Mouse (Mus musculus): Measurements from ENCODE around the gene Arhgdig.
A peak's percentile ranks its signal among the peaks of the same experiment; 100 is the strongest.
"Not testable (repeated sequence)": the region's sequence is repeated elsewhere in the genome, so short reads cannot be mapped to it uniquely, and the experiment has no call there.

Gene Arhgdig

GRCm38 (mm10) chr17:26204766-26205165 is 2.8 kb downstream of the Arhgdig start:
- DNase-seq (ENCODE audit: low read depth): no peak

DNA sequence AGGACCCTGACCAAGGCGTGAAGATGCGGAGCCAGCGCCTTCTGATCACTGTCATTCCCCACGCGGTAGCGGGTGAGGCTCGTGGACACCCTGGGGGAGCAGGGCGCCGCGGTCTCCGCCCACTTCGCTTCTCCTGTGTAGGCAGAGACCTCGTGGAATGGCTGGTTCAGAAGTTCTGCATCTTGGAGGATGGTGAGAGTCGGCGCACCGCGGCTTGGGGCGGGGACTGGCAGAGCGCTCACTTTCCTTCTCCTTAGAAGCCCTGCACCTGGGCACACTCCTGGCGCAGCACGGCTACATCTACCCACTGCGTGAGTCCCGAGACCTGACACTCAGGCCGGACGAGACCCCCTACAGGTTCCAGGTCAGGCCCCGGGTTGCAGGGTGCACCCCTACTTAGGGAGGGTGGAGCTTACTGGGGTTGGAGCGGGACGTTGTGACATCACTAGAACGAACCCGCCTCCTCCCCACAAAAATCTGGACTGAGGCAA is 4.2 kb downstream of the Arhgdig start:
- peak; percentile 15 for DNase-seq (ENCODE audit: low read depth)

GRCm38 (mm10) chr17:26202737-26203136 is 4.8 kb downstream of the Arhgdig start, which contains the start of gene Rgs11:
Gene Rgs11 (plus strand): TSS chr17:26202951.
- peak; percentile 35 for DNase-seq (ENCODE audit: low read depth)

DNA sequence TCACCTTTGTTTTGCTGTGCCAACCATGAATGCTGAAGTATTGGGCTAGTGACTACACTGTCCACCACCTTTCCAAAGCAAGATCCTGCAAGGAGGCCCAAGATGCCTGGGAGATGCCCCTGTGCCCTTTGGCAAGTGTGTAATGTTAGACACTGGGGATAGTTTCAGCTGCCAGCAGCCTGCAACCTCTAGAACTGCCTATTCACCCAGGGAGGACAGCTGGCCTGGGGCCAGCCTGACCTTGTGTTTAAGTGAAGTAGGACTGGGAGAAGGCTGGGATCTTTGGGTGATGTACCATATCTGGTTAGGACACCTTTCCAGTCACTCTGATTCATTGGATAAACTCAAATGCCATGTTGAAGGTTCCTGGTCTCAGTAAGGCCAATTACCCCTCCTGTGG is 5.6 kb downstream of the Arhgdig start:
- peak; percentile 15 for DNase-seq (ENCODE audit: low read depth)

GRCm38 (mm10) chr17:26200831-26201705 is 6.5 kb downstream of the Arhgdig start:
- DNase-seq (ENCODE audit: low read depth): peak; percentile 72

GRCm38 (mm10) chr17:26198892-26199291 is 8.7 kb downstream of the Arhgdig start, which contains the start of gene Pdia2:
Gene Pdia2 (minus strand): TSS chr17:26199087.
- DNase-seq (ENCODE audit: low read depth): peak; percentile 77

DNA sequence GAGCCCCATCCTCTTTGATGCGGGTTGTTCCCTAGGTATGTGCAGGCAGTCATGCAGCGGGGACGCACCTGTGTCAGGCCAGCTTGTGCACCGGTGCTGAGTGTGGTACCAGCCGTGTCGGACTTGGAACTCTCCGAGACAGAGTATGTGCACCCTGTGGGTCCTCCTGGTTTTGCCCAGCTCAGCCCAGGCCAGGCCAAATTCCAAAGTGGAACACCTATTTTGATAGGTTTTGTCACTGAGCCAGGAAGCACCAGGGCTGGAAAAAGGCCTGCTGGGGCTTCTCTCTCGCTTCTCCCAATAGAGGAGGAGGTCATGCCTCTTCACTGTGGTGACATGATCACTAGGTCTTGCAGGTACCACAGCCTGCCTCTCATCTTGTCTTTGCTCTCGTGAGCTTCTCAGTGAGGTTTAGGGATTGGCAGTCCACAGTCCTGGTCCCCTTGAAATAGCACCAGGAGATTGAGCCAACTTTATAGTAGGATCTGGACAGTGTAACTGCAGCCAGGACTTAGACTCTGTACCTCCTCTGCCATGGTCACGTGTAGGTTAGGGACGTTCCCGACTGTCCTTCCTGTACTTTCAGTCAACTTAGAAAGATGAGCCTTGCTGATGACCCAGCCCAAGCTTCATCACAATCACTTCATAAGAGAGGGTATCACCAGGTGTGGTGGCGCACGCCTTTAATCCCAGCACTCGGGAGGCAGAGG is 14.9 kb downstream of the Arhgdig start:
- no peak for DNase-seq (ENCODE audit: low read depth)

GRCm38 (mm10) chr17:26191486-26191885 is 16.1 kb downstream of the Arhgdig start:
- DNase-seq (ENCODE audit: low read depth): not testable (repeated sequence)

DNA sequence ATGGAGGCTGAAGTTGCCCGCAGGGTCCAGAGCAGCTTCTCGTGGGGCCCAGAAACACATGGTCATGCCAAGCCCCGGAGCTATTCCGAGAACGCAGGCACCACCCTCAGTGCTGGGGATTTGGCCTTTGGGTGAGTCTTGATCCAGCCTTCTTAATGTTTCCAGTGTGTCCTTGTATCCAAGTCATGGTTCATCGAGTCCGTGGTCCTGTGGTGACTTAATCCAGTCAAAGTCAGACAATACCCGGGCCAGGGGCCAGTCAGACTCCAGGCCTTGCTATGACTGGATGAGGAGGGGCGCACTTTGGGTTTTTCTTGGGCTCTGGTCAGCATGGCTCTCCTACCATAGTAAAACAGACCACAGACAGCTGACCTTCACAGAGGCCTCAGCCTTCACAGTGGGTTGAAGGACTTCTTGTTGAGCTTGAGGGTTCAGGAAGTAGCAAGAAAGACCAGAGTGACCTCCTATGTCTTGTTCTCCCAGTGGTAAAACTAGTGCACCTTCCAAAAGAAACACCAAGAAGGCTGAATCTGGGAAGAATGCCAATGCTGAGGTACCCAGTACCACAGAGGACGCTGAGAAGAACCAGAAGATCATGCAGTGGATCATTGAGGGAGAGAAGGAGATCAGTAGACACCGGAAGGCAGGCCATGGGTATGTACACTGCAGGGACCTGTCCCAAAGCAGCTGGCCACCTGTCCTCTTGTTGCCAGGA is 19.3 kb downstream of the Arhgdig start:
- no peak for DNase-seq (ENCODE audit: low read depth)

DNA sequence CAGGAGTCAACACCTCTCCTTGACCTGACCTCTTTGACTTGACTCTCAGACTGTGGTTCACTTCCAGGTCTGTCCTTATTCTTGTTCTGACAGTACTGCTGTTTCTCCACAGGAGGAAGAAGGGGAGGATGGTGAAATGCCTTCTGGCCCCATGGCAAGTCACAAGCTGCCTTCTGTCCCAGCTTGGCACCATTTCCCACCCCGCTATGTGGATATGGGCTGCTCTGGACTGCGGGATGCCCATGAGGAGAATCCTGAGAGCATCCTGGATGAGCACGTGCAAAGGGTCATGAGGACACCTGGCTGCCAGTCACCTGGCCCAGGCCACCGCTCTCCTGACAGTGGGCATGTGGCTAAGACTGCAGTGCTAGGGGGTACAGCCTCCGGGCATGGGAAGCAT is 20.0 kb downstream of the Arhgdig start:
- DNase-seq (ENCODE audit: low read depth): no peak

DNA sequence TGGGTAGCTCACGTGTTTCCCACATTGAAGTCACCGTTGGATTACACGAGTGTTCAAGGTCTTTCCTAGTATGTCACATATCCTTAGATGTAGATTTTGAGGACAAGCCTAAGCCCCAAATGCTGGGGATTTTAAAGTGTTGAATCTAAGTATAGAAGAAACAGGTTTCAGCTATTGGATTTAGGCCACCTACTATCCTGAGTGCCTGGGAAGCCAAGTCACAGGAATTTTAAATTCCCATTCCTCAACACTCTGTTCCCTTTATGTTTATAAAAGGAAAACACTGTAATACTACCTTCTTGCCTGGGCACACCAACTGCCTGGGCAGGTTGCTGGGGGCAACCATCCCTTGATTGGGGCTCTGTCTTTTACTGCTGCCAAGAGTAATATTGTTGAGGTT is 26.4 kb downstream of the Arhgdig start:
- no peak for DNase-seq (ENCODE audit: low read depth)

GRCm38 (mm10) chr17:26178611-26179010 is 29.0 kb downstream of the Arhgdig start:
- no peak for DNase-seq (ENCODE audit: low read depth)

GRCm38 (mm10) chr17:26175248-26175647 is 32.3 kb downstream of the Arhgdig start:
- DNase-seq (ENCODE audit: low read depth): not testable (repeated sequence)

GRCm38 (mm10) chr17:26168039-26168438 is 39.5 kb downstream of the Arhgdig start:
- DNase-seq (ENCODE audit: low read depth): no peak

DNA sequence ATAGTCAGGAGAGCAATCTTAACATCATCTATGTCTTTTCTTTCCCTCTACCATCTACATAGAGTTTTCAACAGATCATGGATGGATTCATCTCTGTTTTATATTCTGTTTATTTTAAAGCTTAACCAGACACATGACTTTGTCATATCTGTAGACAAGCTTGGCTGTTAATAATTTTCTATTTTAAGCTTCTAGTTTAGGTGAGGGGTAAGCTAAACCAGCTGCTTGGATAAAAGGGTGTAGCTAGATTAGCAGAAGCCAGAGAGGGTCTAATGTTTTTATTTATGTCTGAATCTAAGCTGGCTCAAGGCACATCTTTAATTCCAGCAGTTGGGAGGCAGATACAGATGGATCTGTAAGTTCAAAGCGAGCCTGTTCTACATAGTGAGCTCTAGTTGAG is 44.9 kb downstream of the Arhgdig start:
- DNase-seq (ENCODE audit: low read depth): no peak

GRCm38 (mm10) chr17:26151886-26152630 is 55.5 kb downstream of the Arhgdig start:
- no peak for DNase-seq (ENCODE audit: low read depth)

All from c-Kit-positive CD71-positive TER-119-negative erythroid progenitor cells, embryonic 14.5 days (primary cell).